Mouse (Mus musculus): Measurements from ENCODE around the gene Slc16a3. TPM values are rescaled to one million over a fixed set of nuclear protein-coding genes. Genes with fewer than 3 reads are reported as not detected.
A peak's percentile ranks its signal among the peaks of the same experiment; 100 is the strongest.

Slc16a3 gene
- polyA plus RNA-seq, 1 experiment from 2014 or later = 4.8 TPM

- WGBS = 82% methylated on average over 9 of the region's 9 CpGs
- Histone ChIP-seq H3K36me3 (ENCODE audit: control insufficient read depth, insufficient read depth, low read length) (peaks cover 16% of the 10 kb centered on the region), H3K27ac (replicated peaks; ENCODE audit: low read depth, low read length) (no peak overlapping the region), H3K27me3 (ENCODE audit: control insufficient read depth, insufficient read depth, low read length) (peaks cover 27% of the 10 kb centered on the region), H3K9me3 (ENCODE audit: control insufficient read depth, low read length) (no peaks in the 10 kb centered on the region), H3K4me1 (ENCODE audit: control insufficient read depth, insufficient read depth, low read length) (peaks cover 12% of the 10 kb centered on the region), H3K4me2 (ENCODE audit: low read length) (peak overlapping the region; percentile 58), H3K4me3 (replicated peaks; ENCODE audit: low read depth, low read length) (no peak overlapping the region), H3K9ac (replicated peaks; ENCODE audit: low read length) (no peak overlapping the region)
- no peak for ATAC-seq (ENCODE audit: low FRiP score, low TSS enrichment)
- DNase-seq = no peak
Measured at GRCm38 (mm10) chr11:120951731-120952730, 3.8 kb downstream of the Slc16a3 start.

GRCm38 (mm10) chr11:120954936-120955335 lies 6.7 kb downstream of the Slc16a3 start:
- H3K4me3 ChIP-seq (replicated peaks; ENCODE audit: low read depth, low read length) = no peak overlapping the region
- whole genome bisulfite sequencing = 86% methylated on average over 5 of the region's 5 CpGs
- H3K27ac ChIP-seq (replicated peaks; ENCODE audit: low read depth, low read length) = no peak overlapping the region
- DNase-seq (no peak), ATAC-seq (ENCODE audit: low FRiP score, low TSS enrichment) (no peak)
- peaks cover 37% of the 10 kb centered on the region for H3K36me3 ChIP-seq (ENCODE audit: control insufficient read depth, insufficient read depth, low read length)
- no peak overlapping the region for H3K9ac ChIP-seq (replicated peaks; ENCODE audit: low read length)
- H3K4me2 ChIP-seq (ENCODE audit: low read length) = no peak overlapping the region
- no peaks in the 10 kb centered on the region for H3K9me3 ChIP-seq (ENCODE audit: control insufficient read depth, low read length)
- H3K27me3 ChIP-seq (ENCODE audit: control insufficient read depth, insufficient read depth, low read length) = peaks cover 6% of the 10 kb centered on the region; the same call in 1 of the 2 replicates
- peaks cover 12% of the 10 kb centered on the region for H3K4me1 ChIP-seq (ENCODE audit: control insufficient read depth, insufficient read depth, low read length)

- 93% methylated on average over 8 of the region's 8 CpGs for WGBS
- no peak overlapping the region for H3K4me3 ChIP-seq (replicated peaks; ENCODE audit: low read depth, low read length)
- H3K4me2 ChIP-seq (ENCODE audit: low read length) = no peak overlapping the region
- H3K27me3 ChIP-seq (ENCODE audit: control insufficient read depth, insufficient read depth, low read length) = no peaks in the 10 kb centered on the region
- DNase-seq (no peak), ATAC-seq (ENCODE audit: low FRiP score, low TSS enrichment) (no peak)
- H3K9me3 ChIP-seq (ENCODE audit: control insufficient read depth, low read length) = no peaks in the 10 kb centered on the region
- H3K4me1 ChIP-seq (ENCODE audit: control insufficient read depth, insufficient read depth, low read length) = peaks cover 12% of the 10 kb centered on the region
- no peak overlapping the region for H3K9ac ChIP-seq (replicated peaks; ENCODE audit: low read length)
- no peak overlapping the region for H3K27ac ChIP-seq (replicated peaks; ENCODE audit: low read depth, low read length)
- peaks cover 43% of the 10 kb centered on the region for H3K36me3 ChIP-seq (ENCODE audit: control insufficient read depth, insufficient read depth, low read length)
Measured at GRCm38 (mm10) chr11:120955701-120956100, 7.4 kb downstream of the Slc16a3 start.

GRCm38 (mm10) chr11:120957052-120957451 lies 8.8 kb downstream of the Slc16a3 start:
- Histone ChIP-seq H3K9me3 (ENCODE audit: control insufficient read depth, low read length) (no peaks in the 10 kb centered on the region), H3K4me3 (replicated peaks; ENCODE audit: low read depth, low read length) (no peak overlapping the region), H3K36me3 (ENCODE audit: control insufficient read depth, insufficient read depth, low read length) (peaks cover 55% of the 10 kb centered on the region), H3K4me1 (ENCODE audit: control insufficient read depth, insufficient read depth, low read length) (no peaks in the 10 kb centered on the region), H3K27ac (replicated peaks; ENCODE audit: low read depth, low read length) (no peak overlapping the region), H3K9ac (replicated peaks; ENCODE audit: low read length) (no peak overlapping the region), H3K4me2 (ENCODE audit: low read length) (no peak overlapping the region), H3K27me3 (ENCODE audit: control insufficient read depth, insufficient read depth, low read length) (no peaks in the 10 kb centered on the region)
- DNase-seq (no peak), ATAC-seq (ENCODE audit: low FRiP score, low TSS enrichment) (no peak)
- 85% methylated on average over 8 of the region's 8 CpGs for WGBS

- no peaks in the 10 kb centered on the region for H3K9me3 ChIP-seq (ENCODE audit: control insufficient read depth, low read length)
- ATAC-seq (ENCODE audit: low FRiP score, low TSS enrichment) (no peak), DNase-seq (no peak)
- H3K27me3 ChIP-seq (ENCODE audit: control insufficient read depth, insufficient read depth, low read length) = no peaks in the 10 kb centered on the region
- no peak overlapping the region for H3K4me3 ChIP-seq (replicated peaks; ENCODE audit: low read depth, low read length)
- H3K4me1 ChIP-seq (ENCODE audit: control insufficient read depth, insufficient read depth, low read length) = no peaks in the 10 kb centered on the region
- peaks cover 62% of the 10 kb centered on the region for H3K36me3 ChIP-seq (ENCODE audit: control insufficient read depth, insufficient read depth, low read length)
- no peak overlapping the region for H3K4me2 ChIP-seq (ENCODE audit: low read length)
- H3K9ac ChIP-seq (replicated peaks; ENCODE audit: low read length) = no peak overlapping the region
- 82% methylated on average over 15 of the region's 15 CpGs for WGBS
- H3K27ac ChIP-seq (replicated peaks; ENCODE audit: low read depth, low read length) = no peak overlapping the region; the same call in 1 of the 2 replicates
Measured at GRCm38 (mm10) chr11:120957731-120958257, 9.5 kb downstream of the Slc16a3 start.

GRCm38 (mm10) chr11:120959066-120959465 lies 10.8 kb downstream of the Slc16a3 start:
- H3K36me3 ChIP-seq (ENCODE audit: control insufficient read depth, insufficient read depth, low read length) = peaks cover 75% of the 10 kb centered on the region
- H3K27me3 ChIP-seq (ENCODE audit: control insufficient read depth, insufficient read depth, low read length) = no peaks in the 10 kb centered on the region
- no peaks in the 10 kb centered on the region for H3K9me3 ChIP-seq (ENCODE audit: control insufficient read depth, low read length)
- no peak for ATAC-seq (ENCODE audit: low FRiP score, low TSS enrichment)
- H3K27ac ChIP-seq (replicated peaks; ENCODE audit: low read depth, low read length) = 0 out of 2 replicates have a peak overlapping the region, but pooled peaks have one; percentile 13
- no peak overlapping the region for H3K4me2 ChIP-seq (ENCODE audit: low read length)
- WGBS = 90% methylated on average over 18 of the region's 18 CpGs
- no peak for DNase-seq
- no peaks in the 10 kb centered on the region for H3K4me1 ChIP-seq (ENCODE audit: control insufficient read depth, insufficient read depth, low read length)
- H3K4me3 ChIP-seq (replicated peaks; ENCODE audit: low read depth, low read length) = no peak overlapping the region
- H3K9ac ChIP-seq (replicated peaks; ENCODE audit: low read length) = no peak overlapping the region

GRCm38 (mm10) chr11:120959564-120959963 lies 11.3 kb downstream of the Slc16a3 start:
- Histone ChIP-seq H3K36me3 (ENCODE audit: control insufficient read depth, insufficient read depth, low read length) (peaks cover 80% of the 10 kb centered on the region), H3K4me1 (ENCODE audit: control insufficient read depth, insufficient read depth, low read length) (no peaks in the 10 kb centered on the region)

GRCm38 (mm10) chr11:120960248-120960647 lies 12.0 kb downstream of the Slc16a3 start:
- Histone ChIP-seq H3K9me3 (ENCODE audit: control insufficient read depth, low read length) (no peaks in the 10 kb centered on the region), H3K4me3 (replicated peaks; ENCODE audit: low read depth, low read length) (no peak overlapping the region), H3K36me3 (ENCODE audit: control insufficient read depth, insufficient read depth, low read length) (peaks cover 87% of the 10 kb centered on the region), H3K9ac (replicated peaks; ENCODE audit: low read length) (no peak overlapping the region), H3K27ac (replicated peaks; ENCODE audit: low read depth, low read length) (no peak overlapping the region), H3K4me2 (ENCODE audit: low read length) (no peak overlapping the region), H3K4me1 (ENCODE audit: control insufficient read depth, insufficient read depth, low read length) (no peaks in the 10 kb centered on the region), H3K27me3 (ENCODE audit: control insufficient read depth, insufficient read depth, low read length) (no peaks in the 10 kb centered on the region)
- WGBS = 63% methylated on average over 1 of the region's 1 CpGs
- ATAC-seq (ENCODE audit: low FRiP score, low TSS enrichment) (no peak), DNase-seq (no peak)

More at GRCm38 (mm10) chr11:120959564-120959963, 11.3 kb downstream of the Slc16a3 start:
- DNase-seq = no peak
- H3K27ac ChIP-seq (replicated peaks; ENCODE audit: low read depth, low read length) = 0 out of 2 replicates have a peak overlapping the region, but pooled peaks have one; percentile 13
- H3K4me3 ChIP-seq (replicated peaks; ENCODE audit: low read depth, low read length) = no peak overlapping the region
- no peak overlapping the region for H3K9ac ChIP-seq (replicated peaks; ENCODE audit: low read length)
- no peak for ATAC-seq (ENCODE audit: low FRiP score, low TSS enrichment)
- no peaks in the 10 kb centered on the region for H3K27me3 ChIP-seq (ENCODE audit: control insufficient read depth, insufficient read depth, low read length)
- no peaks in the 10 kb centered on the region for H3K9me3 ChIP-seq (ENCODE audit: control insufficient read depth, low read length)
- no peak overlapping the region for H3K4me2 ChIP-seq (ENCODE audit: low read length)
- 81% methylated on average over 3 of the region's 3 CpGs for WGBS

All from midbrain, embryonic 14.5 days (tissue).